Mouse (Mus musculus): ENCODE data around the gene Whamm. TPM values are rescaled to one million over a fixed set of nuclear protein-coding genes. Genes with fewer than 3 reads are reported as not detected.

The Whamm gene
- polyA plus RNA-seq, 1 experiment from 2014 or later: 5.6 TPM

DNA sequence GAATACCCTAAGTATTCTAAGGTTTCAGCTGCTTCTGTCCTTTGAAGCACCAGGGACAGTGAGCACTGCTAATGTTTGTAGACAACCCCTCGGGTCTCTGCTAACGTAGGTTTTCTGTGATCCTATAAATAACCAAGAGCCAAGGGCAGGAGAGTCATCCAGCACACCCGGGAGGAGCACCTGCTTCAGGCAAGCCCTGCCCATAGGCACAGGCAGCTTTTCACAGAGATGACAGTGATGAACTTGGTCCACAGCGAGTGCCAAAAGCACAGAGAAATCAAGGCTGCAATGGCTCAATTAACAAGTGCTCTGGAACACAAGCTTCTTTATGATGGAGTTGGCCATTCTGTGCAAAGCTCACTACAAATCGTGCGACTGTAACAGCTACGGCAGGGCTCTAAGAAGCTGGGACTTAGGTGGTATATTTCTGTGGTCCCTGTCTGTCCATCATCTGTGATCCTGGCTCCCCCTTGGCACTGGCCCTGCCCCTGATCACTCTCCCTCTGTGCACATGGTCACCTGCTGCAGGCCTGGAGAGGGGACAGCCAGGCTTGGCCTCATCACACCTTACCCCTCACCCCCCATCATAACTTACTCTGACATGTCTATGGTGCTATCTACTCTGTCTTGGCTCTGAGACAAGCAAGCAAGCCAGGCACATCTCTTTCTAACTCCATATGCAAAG, 73.6 kb downstream of the Whamm start:
- Histone ChIP-seq H3K27ac (no peak overlapping the region), H3K9me3 (no peaks in the 10 kb centered on the region), H3K4me2 (no peak overlapping the region), H3K36me3 (no peaks in the 10 kb centered on the region), H3K4me3 (no peak overlapping the region), H3K4me1 (no peaks in the 10 kb centered on the region), H3K9ac (no peak overlapping the region), H3K27me3 (no peaks in the 10 kb centered on the region)
- WGBS: 60% methylated on average over 7 of the region's 7 CpGs
- ATAC-seq (ENCODE audit: borderline replicate concordance, extremely low read depth, low FRiP score, low TSS enrichment): no peak

MicroRNAs within 50 kb of the gene (microRNA counts, 519-probe panel; counts per million panel counts)
- microRNA mmu-miR-1839-3p (1,626 counts per million, percentile 9 among the panel's probes with 10 or more counts), microRNA mmu-miR-1839-5p (2,176 counts per million, percentile 26 among the panel's probes with 10 or more counts)

Other genes starting within 250 kb of the Whamm start
- 1,194 and 1,258 TPM in 2 replicates for gene Rps17, start 226.0 kb upstream of the Whamm start, polyA plus RNA-seq (2015; fragmentation: Nextera tagmentation; extraction: Ambion mirVana)
- gene Cpeb1, start 115.8 kb upstream of the Whamm start, polyA plus RNA-seq (2015; fragmentation: Nextera tagmentation; extraction: Ambion mirVana): 0.78 and 1.2 TPM in 2 replicates
- gene Ap3b2, start 77.3 kb upstream of the Whamm start, polyA plus RNA-seq (2015; fragmentation: Nextera tagmentation; extraction: Ambion mirVana): 0.55 and 0.98 TPM in 2 replicates
- not detected in 2 replicates for gene BC048679, start 73.0 kb upstream of the Whamm start, polyA plus RNA-seq (2015; fragmentation: Nextera tagmentation; extraction: Ambion mirVana)
- 1.6 and 1.8 TPM in 2 replicates for gene Fsd2, start 4.3 kb upstream of the Whamm start, polyA plus RNA-seq (2015; fragmentation: Nextera tagmentation; extraction: Ambion mirVana)
- 41.1 and 45.3 TPM in 2 replicates for gene Homer2, start 136.3 kb downstream of the Whamm start, polyA plus RNA-seq (2015; fragmentation: Nextera tagmentation; extraction: Ambion mirVana)
- 134 and 139 TPM in 2 replicates for gene Ramac, start 191.7 kb downstream of the Whamm start, polyA plus RNA-seq (2015; fragmentation: Nextera tagmentation; extraction: Ambion mirVana)
- gene 3110040N11Rik, start 218.2 kb downstream of the Whamm start, polyA plus RNA-seq (2015; fragmentation: Nextera tagmentation; extraction: Ambion mirVana): 50.2 and 52.7 TPM in 2 replicates

All from lung, embryonic 15.5 days (tissue).